Mouse (Mus musculus) ES-E14 (cell line): ENCODE results near the gene Rgs3.

ENCODE experiments used
- ZC3H11A ChIP-seq: IDR thresholded peaks from 2 replicates; pipeline ENCODE4 v1.6.1; 2012; ENCODE audit warnings: low read depth, mild to moderate bottlenecking, inconsistent platforms, low read length, borderline replicate concordance
- ZNF384 ChIP-seq: IDR thresholded peaks from 2 replicates; pipeline ENCODE4 v1.6.1; 2012; ENCODE audit warnings: low read depth, low read length, inconsistent platforms

GRCm38 (mm10) chr4:62590878-62591277 lies 31.2 kb downstream of the Rgs3 start:
- no peak for TF ChIP-seq ZNF384
- TF ChIP-seq ZC3H11A: no peak
